Mouse (Mus musculus) brain, embryonic 14.5 days (tissue): ENCODE data around the gene 2210011C24Rik.
A peak's percentile ranks its signal among the peaks of the same experiment; 100 is the strongest.

Experiments used
- CTCF ChIP-seq: fragments of 200-500 bp; IDR thresholded peaks from 2 replicates; pipeline ENCODE4 v1.5.1; 2012; ENCODE audit warnings: inconsistent platforms, mild to moderate bottlenecking, moderate library complexity, borderline replicate concordance; ENCODE audit not compliant: insufficient read depth, insufficient read length; ENCODE audit errors: extremely low read depth
- POLR2A ChIP-seq: fragments of 200-500 bp; IDR thresholded peaks from 2 replicates; pipeline ENCODE4 v1.6.1; 2012; ENCODE audit warnings: mild to moderate bottlenecking, inconsistent platforms, borderline replicate concordance; ENCODE audit not compliant: poor library complexity, insufficient read depth, insufficient read length, severe bottlenecking; ENCODE audit errors: extremely low read depth

GRCm38 (mm10) chr8:83972150-83973120, 39.5 kb downstream of the 2210011C24Rik start, which contains the start of gene Prkaca:
- TF ChIP-seq CTCF: no peak
- peak; percentile 86 for TF ChIP-seq POLR2A
